Mouse (Mus musculus) gastrocnemius, postnatal 10 days (tissue): ENCODE data around the gene Ifi206. TPM values are rescaled to one million over a fixed set of nuclear protein-coding genes. Genes with fewer than 3 reads are reported as not detected.

ENCODE experiments used
- DNase-seq: peaks from one replicate; pipeline ENCODE4 v3.0.0; 2021; ENCODE audit warnings: mixed read lengths
- microRNA-seq, 2 experiments: library from miRNA; unstranded; fragments of <30 nt; microRNA quantifications; one replicate each; pipeline ENCODE4 v1.2.0; 2021
- total RNA-seq, 2 experiments: library from RNA; stranded (reverse); gene quantifications; 2 replicates each; pipeline ENCODE4 v1.2.3; 2021

Ifi206 gene
- total RNA-seq, 2 experiments from 2014 or later = not detected

- DNase-seq = no peak
Observed at GRCm38 (mm10) chr1:173418936-173419621, 71.8 kb downstream of the Ifi206 start.

- DNase-seq = no peak
Observed at GRCm38 (mm10) chr1:173418516-173418915, 72.3 kb downstream of the Ifi206 start.

Small RNAs within 50 kb of the gene (microRNA-seq; reads per million reads assigned to microRNA genes)
- 0 reads per million in 2 experiments for gene Gm44481

Other genes with a start within 250 kb of the Ifi206 start
- not detected for gene Olfr418, start 225.0 kb downstream of the Ifi206 start, total RNA-seq
- gene Mptx2, start 213.3 kb downstream of the Ifi206 start, total RNA-seq = not detected
- gene Ackr1, start 157.3 kb downstream of the Ifi206 start, total RNA-seq = 10 to 100 TPM in 1 of 2 experiments, 1 to 10 TPM in 1; 8.4 to 11.3 TPM
- gene Aim2, start 140.2 kb downstream of the Ifi206 start, total RNA-seq = 1 to 10 TPM in 1 of 2 experiments, under 1 TPM in 1; 0.26 to 1.0 TPM
- 10 to 100 TPM; 22.9 to 31.4 TPM for gene Cadm3, start 123.3 kb downstream of the Ifi206 start, total RNA-seq
- gene Ifi214, start 44.9 kb upstream of the Ifi206 start, total RNA-seq = not detected
- gene Ifi213, start 108.2 kb upstream of the Ifi206 start, total RNA-seq = not detected
- under 1 TPM; 0.09 to 0.11 TPM for gene Ifi209, start 139.9 kb upstream of the Ifi206 start, total RNA-seq
- not detected for gene Ifi208, start 182.6 kb upstream of the Ifi206 start, total RNA-seq